Mouse (Mus musculus) brown adipose tissue, adult 24 weeks (tissue): Measurements from ENCODE around the gene Dpp4. TPM values are rescaled to one million over a fixed set of nuclear protein-coding genes. Genes with fewer than 3 reads are reported as not detected.

ENCODE experiments used
- H3K27ac ChIP-seq: fragments of 200-500 bp; replicated peaks from 2 replicates; pipeline ENCODE4 v1.5.1; 2012; ENCODE audit warnings: low read depth, mild to moderate bottlenecking, low read length
- H3K4me1 ChIP-seq: fragments of 200-500 bp; 2 replicates; pipeline ENCODE4 v1.6.1; 2012; ENCODE audit warnings: low read length, mixed read lengths; ENCODE audit not compliant: control insufficient read depth, insufficient read depth, insufficient read length
- H3K4me3 ChIP-seq: fragments of 200-500 bp; 2 replicates; pipeline ENCODE4 v1.5.1; 2012; ENCODE audit warnings: low read depth, mild to moderate bottlenecking, low read length, moderate library complexity; ENCODE audit not compliant: insufficient read depth
- polyA plus RNA-seq: library from polyadenylated mRNA; stranded (reverse); fragments of >200 nt; gene quantifications from 2 replicates; pipeline ENCODE4 v1.2.4, GENCODE M21; 2012; ENCODE audit not compliant: missing spikeins, insufficient read depth, insufficient read length

Dpp4 gene
- polyA plus RNA-seq, 1 experiment: 4.7 TPM

GRCm38 (mm10) chr2:62394800-62395199 is 17.2 kb downstream of the Dpp4 start:
- Histone ChIP-seq H3K27ac (no peak overlapping the region), H3K4me3 (no peak overlapping the region), H3K4me1 (no peaks in the 10 kb centered on the region; the same call in 1 of the 2 replicates)

GRCm38 (mm10) chr2:62392098-62392497 is 19.9 kb downstream of the Dpp4 start:
- Histone ChIP-seq H3K4me1 (no peaks in the 10 kb centered on the region; the same call in 1 of the 2 replicates), H3K27ac (no peak overlapping the region), H3K4me3 (no peak overlapping the region)

GRCm38 (mm10) chr2:62390961-62391461 is 21.0 kb downstream of the Dpp4 start:
- H3K4me1 ChIP-seq: no peaks in the 10 kb centered on the region; the same call in 1 of the 2 replicates
- H3K27ac ChIP-seq: no peak overlapping the region
- H3K4me3 ChIP-seq: no peak overlapping the region

GRCm38 (mm10) chr2:62390305-62390704 is 21.7 kb downstream of the Dpp4 start:
- H3K4me1 ChIP-seq: no peaks in the 10 kb centered on the region; the same call in 1 of the 2 replicates
- no peak overlapping the region for H3K27ac ChIP-seq
- no peak overlapping the region for H3K4me3 ChIP-seq

GRCm38 (mm10) chr2:62388841-62389240 is 23.2 kb downstream of the Dpp4 start:
- no peak overlapping the region for H3K4me3 ChIP-seq
- no peaks in the 10 kb centered on the region; the same call in 1 of the 2 replicates for H3K4me1 ChIP-seq
- no peak overlapping the region for H3K27ac ChIP-seq

- no peaks in the 10 kb centered on the region for H3K4me1 ChIP-seq
- no peak overlapping the region for H3K4me3 ChIP-seq
- H3K27ac ChIP-seq: no peak overlapping the region
Observed at GRCm38 (mm10) chr2:62383196-62383595, 28.8 kb downstream of the Dpp4 start.

GRCm38 (mm10) chr2:62382440-62382839 is 29.6 kb downstream of the Dpp4 start:
- Histone ChIP-seq H3K27ac (no peak overlapping the region), H3K4me1 (no peaks in the 10 kb centered on the region), H3K4me3 (no peak overlapping the region)

GRCm38 (mm10) chr2:62381756-62382155 is 30.3 kb downstream of the Dpp4 start:
- H3K4me3 ChIP-seq: no peak overlapping the region
- no peaks in the 10 kb centered on the region for H3K4me1 ChIP-seq
- no peak overlapping the region for H3K27ac ChIP-seq

- no peak overlapping the region for H3K27ac ChIP-seq
- H3K4me3 ChIP-seq: no peak overlapping the region
- no peaks in the 10 kb centered on the region for H3K4me1 ChIP-seq
Observed at GRCm38 (mm10) chr2:62373692-62374091, 38.3 kb downstream of the Dpp4 start.

- no peaks in the 10 kb centered on the region for H3K4me1 ChIP-seq
- H3K27ac ChIP-seq: no peak overlapping the region
- no peak overlapping the region for H3K4me3 ChIP-seq
Observed at GRCm38 (mm10) chr2:62370048-62370447, 42.0 kb downstream of the Dpp4 start.

GRCm38 (mm10) chr2:62368349-62369053 is 43.5 kb downstream of the Dpp4 start:
- Histone ChIP-seq H3K4me3 (no peak overlapping the region), H3K27ac (no peak overlapping the region), H3K4me1 (no peaks in the 10 kb centered on the region)

- Histone ChIP-seq H3K4me1 (no peaks in the 10 kb centered on the region), H3K27ac (no peak overlapping the region), H3K4me3 (no peak overlapping the region)
Observed at GRCm38 (mm10) chr2:62363606-62364005, 48.4 kb downstream of the Dpp4 start.

- Histone ChIP-seq H3K4me1 (no peaks in the 10 kb centered on the region), H3K27ac (no peak overlapping the region)
Observed at GRCm38 (mm10) chr2:62362211-62362610, 49.8 kb downstream of the Dpp4 start.

GRCm38 (mm10) chr2:62361514-62361913 is 50.5 kb downstream of the Dpp4 start:
- no peak overlapping the region for H3K4me3 ChIP-seq
- no peaks in the 10 kb centered on the region for H3K4me1 ChIP-seq
- H3K27ac ChIP-seq: no peak overlapping the region

More at GRCm38 (mm10) chr2:62362211-62362610, 49.8 kb downstream of the Dpp4 start:
- H3K4me3 ChIP-seq: no peak overlapping the region

GRCm38 (mm10) chr2:62360872-62361271 is 51.2 kb downstream of the Dpp4 start:
- Histone ChIP-seq H3K4me1 (no peaks in the 10 kb centered on the region), H3K27ac (no peak overlapping the region), H3K4me3 (no peak overlapping the region)

GRCm38 (mm10) chr2:62357259-62357658 is 54.8 kb downstream of the Dpp4 start:
- Histone ChIP-seq H3K4me1 (no peaks in the 10 kb centered on the region), H3K27ac (no peak overlapping the region), H3K4me3 (no peak overlapping the region)
